Mouse (Mus musculus): ENCODE results near the gene Rabl6.

DNA sequence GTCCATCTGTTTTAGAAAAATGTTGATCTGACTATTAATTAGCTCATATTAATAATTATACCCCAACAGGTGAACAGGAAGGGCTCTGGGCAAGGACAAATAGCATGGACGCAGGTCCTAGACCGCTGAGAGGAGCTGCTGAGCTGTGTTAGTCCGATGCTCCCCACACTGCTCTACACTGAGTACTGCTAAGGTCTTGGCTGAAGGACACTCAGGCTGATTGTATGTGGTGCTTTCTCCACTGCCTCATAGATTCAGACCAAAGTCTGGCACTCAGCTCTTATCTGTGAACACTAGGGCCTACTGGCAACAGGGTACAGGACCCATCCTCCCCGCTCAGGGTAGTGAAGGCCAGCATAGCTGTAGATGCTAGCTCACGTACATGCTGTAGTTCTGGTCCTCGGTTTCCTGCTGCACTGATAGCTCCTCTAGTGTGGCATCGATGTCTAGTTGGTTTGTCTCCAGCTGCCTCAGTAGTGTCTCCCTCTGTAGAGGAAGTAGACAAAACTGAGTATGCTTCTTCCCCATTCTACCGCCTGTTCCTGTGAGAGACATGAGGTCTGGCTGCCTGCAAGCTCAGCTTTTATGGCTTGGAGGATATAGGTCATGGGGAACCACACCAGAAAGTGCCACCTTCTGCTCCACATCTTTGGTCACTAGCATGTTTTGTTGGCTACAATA is 20.0 kb downstream of the Rabl6 start:
- TF ChIP-seq POLR2A (IDR thresholded peaks at IDR 0.05; ENCODE audit: extremely low read depth, insufficient read depth, low read length) = no peak
- TF ChIP-seq CTCF (IDR thresholded peaks at IDR 0.05; ENCODE audit: extremely low read depth, insufficient read depth, low read length) = no peak

All from cortical plate, adult 2 months (tissue).